Mouse (Mus musculus) adrenal gland, adult 2 months (tissue): ENCODE results near the gene Osbpl8. TPM values are rescaled to one million over a fixed set of nuclear protein-coding genes. Genes with fewer than 3 reads are reported as not detected.

Source experiments
- DNase-seq: peaks from one replicate; pipeline ENCODE4 v3.0.0; 2021
- polyA plus RNA-seq: library from polyadenylated mRNA; depleted of rRNA; stranded (reverse); fragments of >200 nt; gene quantifications from 2 replicates; pipeline ENCODE4 v1.2.3, GENCODE M21; 2012
- total RNA-seq, 2 experiments: library from RNA; stranded (reverse); gene quantifications; 2 replicates each; pipeline ENCODE4 v1.2.3; 2021

Osbpl8 gene
- total and polyA plus RNA-seq, 3 experiments: 1.6 to 24.9 (median 24.8) TPM

GRCm38 (mm10) chr10:111149761-111150160, 14.8 kb upstream of the Osbpl8 start:
- no peak for DNase-seq

GRCm38 (mm10) chr10:111155065-111155464, 9.5 kb upstream of the Osbpl8 start:
- no peak for DNase-seq

- DNase-seq: no peak
These were observed 9.0 kb upstream of the Osbpl8 start for GRCm38 (mm10) chr10:111155571-111155970.

GRCm38 (mm10) chr10:111156394-111157190, 8.0 kb upstream of the Osbpl8 start:
- no peak for DNase-seq

- no peak for DNase-seq
These were observed 7.3 kb upstream of the Osbpl8 start for GRCm38 (mm10) chr10:111157241-111157659.

GRCm38 (mm10) chr10:111159789-111160522, 4.6 kb upstream of the Osbpl8 start:
- DNase-seq: peak; percentile 45

GRCm38 (mm10) chr10:111160540-111160939, 4.0 kb upstream of the Osbpl8 start:
- no peak for DNase-seq

GRCm38 (mm10) chr10:111161373-111161772, 3.2 kb upstream of the Osbpl8 start:
- DNase-seq: no peak

GRCm38 (mm10) chr10:111163025-111163424, 1.5 kb upstream of the Osbpl8 start:
- DNase-seq: no peak

GRCm38 (mm10) chr10:111163601-111164240, 831 bp upstream of the Osbpl8 start:
- DNase-seq: no peak

- peak; percentile 68 for DNase-seq
These were observed 848 bp downstream of the Osbpl8 start for GRCm38 (mm10) chr10:111165219-111165981.

- no peak for DNase-seq
These were observed 1.7 kb downstream of the Osbpl8 start for GRCm38 (mm10) chr10:111166057-111166841.

- no peak for DNase-seq
These were observed 2.9 kb downstream of the Osbpl8 start for GRCm38 (mm10) chr10:111167444-111167843.

GRCm38 (mm10) chr10:111168305-111168704, 3.8 kb downstream of the Osbpl8 start:
- DNase-seq: no peak

- no peak for DNase-seq
These were observed 6.8 kb downstream of the Osbpl8 start for GRCm38 (mm10) chr10:111171246-111171934.

- DNase-seq: no peak
These were observed 9.2 kb downstream of the Osbpl8 start for GRCm38 (mm10) chr10:111173589-111174247.

- no peak for DNase-seq
These were observed 12.8 kb downstream of the Osbpl8 start for GRCm38 (mm10) chr10:111177336-111177735.

- DNase-seq: no peak
These were observed 13.5 kb downstream of the Osbpl8 start for GRCm38 (mm10) chr10:111178024-111178423.

GRCm38 (mm10) chr10:111180633-111181032, 16.1 kb downstream of the Osbpl8 start:
- peak; percentile 19 for DNase-seq
